Mouse (Mus musculus) liver, embryonic 14.5 days (tissue): ENCODE data around the gene Rplp2.

Source experiments
- CTCF ChIP-seq: IDR thresholded peaks from 2 replicates; pipeline ENCODE4 v1.5.1; 2016; ENCODE audit warnings: antibody characterized with exemption, low read depth, control low read depth
- EP300 ChIP-seq: IDR thresholded peaks from 2 replicates; pipeline ENCODE4 v1.6.1; 2016; ENCODE audit warnings: antibody characterized with exemption, low read depth

GRCm38 (mm10) chr7:141483114-141483653, 36.0 kb downstream of the Rplp2 start:
- no peak for TF ChIP-seq CTCF
- TF ChIP-seq EP300 = no peak
